36 mouse cellular contexts compared by ENCODE assay signal in the genomic region with DNA sequence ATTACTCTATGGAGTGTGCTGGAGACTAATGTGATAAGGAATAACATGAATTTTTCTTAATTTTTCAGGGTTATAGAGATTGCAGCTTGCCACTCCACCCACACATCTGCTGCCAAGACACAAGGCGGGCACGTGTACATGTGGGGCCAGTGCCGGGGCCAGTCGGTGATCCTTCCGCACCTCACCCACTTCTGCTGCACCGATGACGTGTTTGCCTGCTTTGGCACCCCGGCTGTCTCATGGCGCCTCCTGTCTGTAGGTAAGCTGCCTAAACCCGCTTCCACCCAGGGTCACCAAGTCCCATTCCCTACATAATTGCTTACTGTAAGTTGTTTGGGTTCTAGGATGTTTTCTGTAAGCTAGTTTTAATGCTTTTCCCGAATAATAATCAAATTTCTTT. TPM values are rescaled to one million over a fixed set of nuclear protein-coding genes. Genes with fewer than 3 reads are reported as not detected.
"Had no signal": no experiment of that assay in that cellular context is flagged by ENCODE, and none has a peak within 500 bp of the region (broad histone marks: within the 10 kb centered on the region; RNA-seq: fewer than 3 reads in every experiment).

No protein-coding gene starts in this region.

- H3K27ac ChIP-seq: gastrocnemius, adult 2 months; heart, adult 2 months; hindbrain, embryonic 10.5 days; hindbrain, embryonic 12.5 days; hindbrain, embryonic 14.5 days; intestine, embryonic 15.5 days; limb, embryonic 10.5 days; limb, embryonic 12.5 days; liver, embryonic 15.5 days had no signal

- H3K9me3 ChIP-seq: hindbrain, embryonic 10.5 days; hindbrain, embryonic 12.5 days; intestine, embryonic 15.5 days; limb, embryonic 10.5 days; limb, embryonic 12.5 days; liver, embryonic 15.5 days had no signal

- DNase-seq: gastrocnemius, adult 2 months; gastrocnemius, postnatal 10 days; gastrocnemius, postnatal 25 days; heart, adult 2 months; heart, postnatal 10 days; heart, postnatal 4 days; kidney, adult 18-20 months; kidney, adult 8-10 months; kidney, postnatal 10 days; kidney, postnatal 4 days; liver, postnatal 0 days had no signal

- ATAC-seq: hindbrain, embryonic 16.5 days; inflammation-experienced regulatory T-cells, adult 6 months; intestine, embryonic 15.5 days; liver, postnatal 0 days had no signal

- H3K9ac ChIP-seq: hindbrain, embryonic 12.5 days; hindbrain, embryonic 14.5 days; intestine, embryonic 15.5 days; limb, embryonic 12.5 days; liver, embryonic 15.5 days; liver, postnatal 0 days had no signal

- H3K27me3 ChIP-seq: hindbrain, embryonic 12.5 days; intestine, embryonic 15.5 days; limb, embryonic 12.5 days; liver, embryonic 15.5 days had no signal

- H3K4me1 ChIP-seq: hindbrain, embryonic 10.5 days; hindbrain, embryonic 12.5 days; intestine, embryonic 15.5 days; limb, embryonic 10.5 days; limb, embryonic 12.5 days; liver, embryonic 15.5 days had no signal

- H3K4me2 ChIP-seq: heart, embryonic 11.5 days; hindbrain, embryonic 12.5 days; hindbrain, embryonic 14.5 days; intestine, embryonic 15.5 days; limb, embryonic 12.5 days; liver, embryonic 11.5 days; liver, embryonic 15.5 days had no signal

- H3K4me3 ChIP-seq: gastrocnemius, adult 2 months; heart, adult 2 months; hindbrain, embryonic 10.5 days; hindbrain, embryonic 12.5 days; intestine, embryonic 15.5 days; left cerebral cortex, adult 2 months; limb, embryonic 10.5 days; limb, embryonic 12.5 days; liver, embryonic 15.5 days had no signal

RNA-seq across cellular contexts. Expression of gene Gm6904, which starts 33.8 kb away (rescaled TPM):
- total RNA-seq: gastrocnemius, adult 2 months; gastrocnemius, postnatal 10 days; gastrocnemius, postnatal 25 days; gastrocnemius, postnatal 4 days; granulocyte monocyte progenitor cell, adult 5-6 weeks; heart, adult 2 months; heart, postnatal 10 days; heart, postnatal 25 days; heart, postnatal 4 days; layer of hippocampus, adult 8-10 months; layer of hippocampus, postnatal 10 days; layer of hippocampus, postnatal 25 days; left cerebral cortex, adult 2 months; left cerebral cortex, postnatal 14 days; left cerebral cortex, postnatal 36 days had no signal
- polyA plus RNA-seq: heart, adult 2 months; heart, embryonic 11.5 days; heart, embryonic 14.5 days; heart, embryonic 16.5 days; hindbrain, embryonic 10.5 days; hindbrain, embryonic 12.5 days; hindbrain, embryonic 14.5 days; hindbrain, embryonic 16.5 days; intestine, embryonic 15.5 days; kidney, embryonic 14.5 days; kidney, embryonic 16.5 days; limb, embryonic 10.5 days; limb, embryonic 12.5 days; limb, embryonic 14.5 days; liver, embryonic 11.5 days; liver, embryonic 15.5 days; liver, postnatal 0 days had no signal

RNA-seq across cellular contexts. Expression of gene Gm5142, which starts 47.7 kb away (rescaled TPM):
- total RNA-seq: gastrocnemius, adult 2 months; gastrocnemius, postnatal 10 days; gastrocnemius, postnatal 25 days; gastrocnemius, postnatal 4 days; granulocyte monocyte progenitor cell, adult 5-6 weeks; heart, adult 2 months; heart, postnatal 10 days; heart, postnatal 25 days; heart, postnatal 4 days; layer of hippocampus, adult 8-10 months; layer of hippocampus, postnatal 10 days; layer of hippocampus, postnatal 25 days; left cerebral cortex, adult 2 months; left cerebral cortex, postnatal 14 days; left cerebral cortex, postnatal 36 days had no signal
- polyA plus RNA-seq: heart, adult 2 months; heart, embryonic 11.5 days; heart, embryonic 14.5 days; heart, embryonic 16.5 days; hindbrain, embryonic 10.5 days; hindbrain, embryonic 12.5 days; hindbrain, embryonic 14.5 days; hindbrain, embryonic 16.5 days; inflammation-experienced regulatory T-cells, adult 6 months; intestine, embryonic 15.5 days; kidney, embryonic 14.5 days; kidney, embryonic 16.5 days; limb, embryonic 10.5 days; limb, embryonic 12.5 days; limb, embryonic 14.5 days; liver, embryonic 11.5 days; liver, embryonic 15.5 days; liver, postnatal 0 days had no signal
